Mouse (Mus musculus) megakaryocyte, adult 5-6 weeks (primary cell): ENCODE data around the gene Rcor2. TPM values are rescaled to one million over a fixed set of nuclear protein-coding genes. Genes with fewer than 3 reads are reported as not detected.
A peak's percentile ranks its signal among the peaks of the same experiment; 100 is the strongest.

Source experiments
- ATAC-seq: 2 replicates; pipeline ENCODE4 v1.8.0; 2016; ENCODE audit warnings: mild to moderate bottlenecking, inconsistent platforms; ENCODE audit not compliant: poor library complexity, severe bottlenecking
- total RNA-seq, 2 experiments: library from RNA; stranded (forward) in 1 of 2; stranded (reverse) in 1 of 2; fragments of 153-499, 151-499 nt in 1 of 2; fragments of 221-1000, 200-1000 nt in 1 of 2; gene quantifications; 2 replicates each; pipeline versions ENCODE4 v1.2.3 to v1.2.4; 2015 to 2017

Gene Rcor2
- total RNA-seq, 2 experiments from 2014 or later = 0.45 to 1.9 TPM

- no peak for ATAC-seq
Observed at GRCm38 (mm10) chr19:7291958-7292709, 25.0 kb downstream of the Rcor2 start.

GRCm38 (mm10) chr19:7294098-7294876 lies 27.2 kb downstream of the Rcor2 start:
- ATAC-seq = peak; percentile 22; the same call in 1 of the 2 replicates

- peak; percentile 88 for ATAC-seq
Observed at GRCm38 (mm10) chr19:7295071-7295658, 28.0 kb downstream of the Rcor2 start.

- no peak for ATAC-seq
Observed at GRCm38 (mm10) chr19:7295959-7296358, 28.8 kb downstream of the Rcor2 start.

GRCm38 (mm10) chr19:7299052-7299451 lies 31.9 kb downstream of the Rcor2 start:
- no peak for ATAC-seq

GRCm38 (mm10) chr19:7300078-7300477 lies 33.0 kb downstream of the Rcor2 start:
- no peak for ATAC-seq

GRCm38 (mm10) chr19:7301647-7302492 lies 34.7 kb downstream of the Rcor2 start:
- ATAC-seq = no peak

GRCm38 (mm10) chr19:7302493-7302797 lies 35.3 kb downstream of the Rcor2 start:
- no peak for ATAC-seq

- ATAC-seq = no peak
Observed at GRCm38 (mm10) chr19:7303796-7304195, 36.7 kb downstream of the Rcor2 start.

GRCm38 (mm10) chr19:7304801-7305200 lies 37.7 kb downstream of the Rcor2 start:
- ATAC-seq = no peak

- no peak for ATAC-seq
Observed at GRCm38 (mm10) chr19:7305380-7306310, 38.5 kb downstream of the Rcor2 start.

- peak; percentile 58 for ATAC-seq
Observed at GRCm38 (mm10) chr19:7306968-7307367, 39.8 kb downstream of the Rcor2 start.

- ATAC-seq = no peak
Observed at GRCm38 (mm10) chr19:7307995-7308770, 41.1 kb downstream of the Rcor2 start.

- no peak for ATAC-seq
Observed at GRCm38 (mm10) chr19:7309738-7310330, 42.7 kb downstream of the Rcor2 start.

GRCm38 (mm10) chr19:7310704-7311103 lies 43.6 kb downstream of the Rcor2 start:
- ATAC-seq = 0 out of 2 replicates have a peak, but pooled peaks have one; percentile 23

- no peak for ATAC-seq
Observed at GRCm38 (mm10) chr19:7311306-7311705, 44.2 kb downstream of the Rcor2 start.

GRCm38 (mm10) chr19:7313660-7314059 lies 46.5 kb downstream of the Rcor2 start:
- no peak for ATAC-seq

GRCm38 (mm10) chr19:7314976-7315586 lies 48.0 kb downstream of the Rcor2 start:
- peak; percentile 77 for ATAC-seq
